Mouse (Mus musculus) thymus, adult 2 months (tissue): Measurements from ENCODE around the gene Fxr2. TPM values are rescaled to one million over a fixed set of nuclear protein-coding genes. Genes with fewer than 3 reads are reported as not detected.
"Not testable (repeated sequence)": the region's sequence is repeated elsewhere in the genome, so short reads cannot be mapped to it uniquely, and the experiment has no call there.

Experiments used
- DNase-seq: peaks from one replicate; pipeline ENCODE4 v3.0.0; 2021
- H3K27ac ChIP-seq: fragments of 200-500 bp; 2 replicates; pipeline ENCODE4 v1.5.1; 2012; ENCODE audit warnings: low read length, control low read depth; ENCODE audit not compliant: control insufficient read depth, insufficient read depth
- H3K27me3 ChIP-seq: fragments of 200-500 bp; 2 replicates; pipeline ENCODE4 v1.6.1; 2012; ENCODE audit warnings: mild to moderate bottlenecking, low read length, moderate library complexity, mixed read lengths; ENCODE audit not compliant: control insufficient read depth, insufficient read depth
- H3K36me3 ChIP-seq: fragments of 200-500 bp; 2 replicates; pipeline ENCODE4 v1.6.1; 2012; ENCODE audit warnings: mild to moderate bottlenecking, low read length, moderate library complexity; ENCODE audit not compliant: control insufficient read depth, insufficient read depth
- H3K4me1 ChIP-seq: fragments of 200-500 bp; replicated peaks from 2 replicates; pipeline ENCODE4 v1.6.1; 2012; ENCODE audit warnings: low read length; ENCODE audit not compliant: control insufficient read depth, insufficient read depth
- H3K4me3 ChIP-seq: fragments of 200-500 bp; 2 replicates; pipeline ENCODE4 v1.5.1; 2012; ENCODE audit warnings: mild to moderate bottlenecking, low read length, control low read depth, moderate library complexity; ENCODE audit not compliant: control insufficient read depth, insufficient read depth
- CTCF ChIP-seq: fragments of 200-500 bp; IDR thresholded peaks from 2 replicates; pipeline ENCODE4 v1.5.1; 2012; ENCODE audit warnings: mild to moderate bottlenecking, control low read depth, low read length, moderate library complexity, borderline replicate concordance; ENCODE audit not compliant: control insufficient read depth, poor library complexity, insufficient read depth; ENCODE audit errors: extremely low read depth
- POLR2A ChIP-seq: fragments of 200-500 bp; IDR thresholded peaks from 2 replicates; pipeline ENCODE4 v1.6.1; 2012; ENCODE audit warnings: mild to moderate bottlenecking, low read length, control low read depth, moderate library complexity; ENCODE audit not compliant: control insufficient read depth, poor library complexity, insufficient read depth; ENCODE audit errors: extremely low read depth
- WGBS: fragments of 180-500 bp; shearing (Covaris S2); methylation state at CpG from one replicate; pipeline ENCODE4 v1.1.7; 2018; 5-methylcytosine and 5-hydroxymethylcytosine counted together
- polyA plus RNA-seq: library from polyadenylated mRNA; depleted of rRNA; stranded (reverse); fragments of >200 nt; gene quantifications from 2 replicates; pipeline ENCODE4 v1.2.3, GENCODE M21; 2012

The Fxr2 gene
- polyA plus RNA-seq, 1 experiment = 96.0 TPM

DNA sequence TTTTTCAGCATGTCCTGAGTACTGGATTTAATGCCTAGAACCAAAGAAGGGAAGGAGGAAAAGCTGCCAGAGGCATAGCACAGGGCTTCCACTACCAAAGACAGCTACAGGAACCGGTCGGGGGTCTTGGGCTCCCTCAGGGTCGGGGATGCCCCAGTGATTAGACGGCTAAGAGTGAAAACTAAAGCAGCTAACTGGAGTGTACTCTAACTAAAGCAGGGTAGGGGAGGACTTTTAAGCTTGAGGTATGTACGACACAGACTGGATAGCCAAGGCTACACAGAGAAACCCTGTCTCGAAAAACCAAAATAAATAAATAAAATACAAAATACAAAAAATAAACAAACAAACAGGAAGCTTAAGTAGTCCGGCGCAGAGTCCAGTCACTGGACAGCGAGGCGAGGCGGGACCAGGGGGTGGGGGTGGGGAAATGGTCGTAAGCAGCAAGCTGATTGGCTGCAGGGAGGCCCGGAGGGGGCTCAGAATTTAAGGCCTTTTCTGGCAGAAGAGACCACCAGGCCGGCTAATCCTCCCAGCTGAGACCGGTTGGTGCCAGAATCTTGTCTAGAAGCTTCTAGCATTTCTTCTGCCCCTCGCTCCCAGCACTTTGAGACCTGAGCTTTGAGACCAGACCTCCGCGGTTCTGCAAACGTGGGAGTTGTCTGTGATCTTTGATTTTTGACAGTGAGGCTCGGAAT lies 11.1 kb upstream of the Fxr2 start, which contains the start of gene Sat2:
Sat2 (plus strand) TSS at position 454 of the 698 bp plus-strand sequence.
- peak within 1 kb of the TSS; percentile 9; the same call in 1 of the 2 replicates for H3K4me3 ChIP-seq
- no peak for DNase-seq
- no peaks in the 10 kb centered on the region; the same call in 1 of the 2 replicates for H3K27me3 ChIP-seq
- WGBS = 30% methylated on average over 20 of the region's 20 CpGs
- H3K4me1 ChIP-seq = no peaks in the 10 kb centered on the region
- H3K36me3 ChIP-seq = no peaks in the 10 kb centered on the region
- no peak for TF ChIP-seq POLR2A
- no peak for TF ChIP-seq CTCF
- no peak within 1 kb of the TSS for H3K27ac ChIP-seq

DNA sequence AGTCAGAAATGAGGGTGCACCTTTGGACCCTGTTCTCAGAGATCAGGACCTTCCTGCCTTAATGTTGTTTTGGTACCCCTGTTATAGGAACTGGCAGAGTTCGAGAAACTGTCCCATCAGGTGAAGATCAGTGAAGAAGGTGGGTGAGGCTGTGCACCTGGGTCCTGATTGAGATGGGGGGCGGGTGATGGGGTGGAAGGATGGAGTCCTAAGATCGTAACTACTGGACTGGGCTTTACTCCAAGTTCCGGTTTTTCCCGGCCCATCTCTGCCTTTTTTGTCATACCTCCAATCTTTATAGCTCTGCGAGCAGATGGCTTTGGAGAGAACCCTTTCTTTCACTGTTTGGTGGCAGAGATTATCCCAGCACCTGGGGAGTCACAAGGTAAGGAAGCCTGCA lies 10.4 kb upstream of the Fxr2 start:
- Histone ChIP-seq H3K27ac (no peak overlapping the region), H3K36me3 (no peaks in the 10 kb centered on the region), H3K27me3 (no peaks in the 10 kb centered on the region; the same call in 1 of the 2 replicates), H3K4me1 (no peaks in the 10 kb centered on the region), H3K4me3 (no peak overlapping the region)
- WGBS = 62% methylated on average over 6 of the region's 6 CpGs
- no peak for TF ChIP-seq POLR2A
- no peak for TF ChIP-seq CTCF
- DNase-seq = no peak

DNA sequence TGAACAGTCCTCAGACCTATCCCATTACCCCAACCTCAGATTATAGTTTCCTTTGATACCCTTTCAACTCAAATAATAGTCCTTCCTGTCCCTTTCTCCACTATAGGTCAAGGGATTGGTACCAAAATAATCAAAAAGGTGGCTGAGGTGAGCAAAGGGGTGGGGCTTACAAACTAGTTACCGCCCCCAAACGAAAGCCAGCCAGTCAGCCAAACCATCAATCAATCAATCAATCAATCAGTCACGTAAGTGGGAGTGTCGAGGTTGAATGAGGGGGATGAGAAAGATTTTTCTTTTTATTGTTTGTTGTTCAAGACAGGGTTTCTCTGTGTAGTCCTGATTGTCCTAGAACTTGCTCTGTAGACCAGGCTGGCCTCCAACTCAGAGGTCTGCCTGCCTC lies 9.8 kb upstream of the Fxr2 start:
- Histone ChIP-seq H3K36me3 (no peaks in the 10 kb centered on the region), H3K27ac (no peak overlapping the region), H3K4me3 (no peak overlapping the region), H3K4me1 (no peaks in the 10 kb centered on the region), H3K27me3 (no peaks in the 10 kb centered on the region; the same call in 1 of the 2 replicates)
- no peak for DNase-seq
- TF ChIP-seq POLR2A (no peak), CTCF (no peak)
- WGBS = 89% methylated on average over 4 of the region's 4 CpGs

DNA sequence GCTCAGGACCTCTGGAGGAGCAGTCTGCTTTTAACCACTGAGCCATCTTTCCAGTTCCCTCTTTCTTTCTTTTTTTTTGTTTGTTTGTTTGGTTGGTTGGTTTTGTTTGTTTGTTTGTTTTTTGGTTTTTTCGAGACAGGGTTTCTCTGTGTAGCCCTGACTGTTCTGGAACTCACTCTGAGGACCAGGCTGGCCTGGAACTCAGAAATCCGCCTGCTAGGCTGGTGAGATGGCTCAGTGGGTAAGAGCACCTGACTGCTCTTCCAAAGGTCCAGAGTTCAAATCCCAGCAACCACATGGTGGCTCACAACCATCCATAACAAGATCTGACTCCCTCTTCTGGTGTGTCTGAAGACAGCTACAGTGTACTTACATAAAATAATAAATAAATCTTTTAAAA lies 8.5 kb upstream of the Fxr2 start:
- 87% methylated on average over 2 of the region's 2 CpGs for WGBS
- H3K27me3 ChIP-seq = not testable (repeated sequence)

DNA sequence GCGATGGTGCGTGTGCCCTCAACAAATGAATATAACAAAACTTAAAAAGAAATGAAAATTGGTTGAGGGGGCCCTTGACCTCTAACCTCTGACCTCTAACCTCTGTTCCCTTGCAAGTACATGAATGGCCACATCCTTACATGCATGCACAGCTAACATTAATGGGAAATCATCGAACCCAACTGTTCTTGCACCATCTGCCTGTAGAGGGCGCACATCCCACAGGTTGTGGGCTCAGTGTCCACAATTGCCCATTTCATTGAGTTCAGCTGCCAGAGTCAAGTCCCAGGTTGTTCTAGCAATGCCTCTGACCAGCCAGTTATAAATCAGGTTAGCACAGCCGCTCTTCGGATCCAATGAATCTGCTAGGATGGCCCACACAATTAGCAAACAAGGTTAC lies 4.5 kb upstream of the Fxr2 start:
- Histone ChIP-seq H3K27me3 (no peaks in the 10 kb centered on the region), H3K4me1 (no peaks in the 10 kb centered on the region), H3K36me3 (no peaks in the 10 kb centered on the region), H3K4me3 (no peak overlapping the region), H3K27ac (no peak overlapping the region)
- 45% methylated on average over 6 of the region's 6 CpGs for WGBS
- DNase-seq = peak; percentile 68
- TF ChIP-seq CTCF (peak; percentile 68; the same call in 1 of the 2 replicates), POLR2A (no peak)

More for the DNA sequence above, 8.5 kb upstream of the Fxr2 start:
- not testable (repeated sequence) for H3K27ac ChIP-seq, DNase-seq, H3K4me3 ChIP-seq, H3K4me1 ChIP-seq, H3K36me3 ChIP-seq

DNA sequence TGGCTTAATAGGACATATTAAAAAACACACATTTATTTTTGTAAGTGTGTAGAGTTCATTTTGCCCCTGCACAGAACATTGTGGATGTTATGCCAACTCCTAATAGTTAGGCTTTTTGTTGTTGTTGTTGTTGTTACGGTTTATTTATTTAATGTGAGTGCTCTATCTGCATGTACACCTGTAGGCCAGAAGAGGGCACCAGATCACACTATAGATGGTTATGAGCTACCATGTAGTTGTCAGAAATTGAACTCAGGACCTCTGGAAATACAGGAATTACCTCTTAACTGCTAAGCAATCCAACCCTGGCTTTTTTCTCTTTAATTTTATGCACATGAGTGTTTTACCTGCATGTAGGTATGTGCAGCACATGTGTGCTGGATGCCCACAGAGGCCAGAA lies 3.0 kb upstream of the Fxr2 start:
- H3K27ac ChIP-seq = no peak overlapping the region
- TF ChIP-seq CTCF (no peak), POLR2A (no peak)
- H3K4me3 ChIP-seq = no peak overlapping the region
- WGBS = 71% methylated on average over 1 of the region's 1 CpGs
- peaks cover 2% of the 10 kb centered on the region for H3K4me1 ChIP-seq
- no peaks in the 10 kb centered on the region for H3K27me3 ChIP-seq
- DNase-seq = no peak
- H3K36me3 ChIP-seq = no peaks in the 10 kb centered on the region

DNA sequence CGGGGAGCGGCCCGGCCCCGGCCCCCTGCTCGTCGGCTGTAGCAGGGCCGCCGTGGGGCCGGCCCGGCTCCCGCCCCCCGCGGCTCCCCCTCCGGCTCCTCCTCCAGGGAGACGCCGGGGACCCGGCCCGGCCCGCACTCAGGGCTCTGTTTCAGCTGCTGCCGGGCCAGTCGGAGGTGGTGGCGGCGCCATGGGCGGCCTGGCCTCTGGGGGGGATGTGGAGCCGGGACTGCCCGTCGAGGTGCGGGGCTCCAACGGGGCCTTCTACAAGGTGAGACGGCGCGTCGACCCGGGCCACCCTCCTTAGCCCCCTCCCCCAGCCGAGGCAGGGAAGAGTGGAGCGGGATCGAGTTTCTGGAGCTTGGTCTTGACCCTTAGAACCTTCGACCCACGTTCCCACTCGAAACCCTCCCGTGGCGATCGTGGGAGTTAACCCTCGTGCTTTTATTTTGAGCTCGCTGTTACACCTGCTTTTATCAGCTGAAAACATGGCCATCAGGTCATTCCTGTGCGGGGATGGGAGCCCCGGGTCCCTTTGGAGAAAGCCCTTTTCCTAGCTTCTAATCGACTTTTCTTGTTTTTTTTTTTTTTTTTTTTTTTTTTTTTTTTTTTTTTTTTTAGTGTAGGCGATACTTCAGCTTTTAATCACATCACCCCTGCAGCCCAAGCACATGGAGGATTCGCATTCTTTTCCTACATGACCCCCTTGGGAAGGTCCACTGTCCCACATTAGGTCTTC lies 507 bp downstream of the Fxr2 start:
- no peak for DNase-seq
- H3K27me3 ChIP-seq = no peaks in the 10 kb centered on the region
- TF ChIP-seq CTCF (no peak), POLR2A (no peak)
- peaks cover 2% of the 10 kb centered on the region for H3K4me1 ChIP-seq
- H3K27ac ChIP-seq = no peak overlapping the region
- under 1% methylated on average over 50 of the region's 50 CpGs for WGBS
- peak overlapping the region; percentile 63 for H3K4me3 ChIP-seq
- H3K36me3 ChIP-seq = no peaks in the 10 kb centered on the region
